Mouse (Mus musculus) NIH3T3 (cell line): ENCODE measurements around the gene Ino80b.

Experiments used
- DNase-seq: peaks from one replicate; pipeline ENCODE4 v3.0.0-alpha.2; 2012; ENCODE audit warnings: low read depth

Gene Ino80b

GRCm38 (mm10) chr6:83117165-83117438 lies 8.1 kb downstream of the Ino80b start:
- no peak for DNase-seq

GRCm38 (mm10) chr6:83116373-83117164 lies 8.7 kb downstream of the Ino80b start:
- DNase-seq = no peak

GRCm38 (mm10) chr6:83115682-83116372 lies 9.4 kb downstream of the Ino80b start:
- no peak for DNase-seq

GRCm38 (mm10) chr6:83115011-83115671 lies 10.1 kb downstream of the Ino80b start, which contains the start of gene Mogs:
TSS of gene Mogs (plus strand) at chr6:83115496.
- DNase-seq = peak; percentile 97

- no peak for DNase-seq
These were observed 13.6 kb downstream of the Ino80b start for GRCm38 (mm10) chr6:83111510-83112136.

GRCm38 (mm10) chr6:83108762-83109668 lies 16.2 kb downstream of the Ino80b start, which contains the start of gene Mrpl53:
TSS of gene Mrpl53 (plus strand) at chr6:83109040.
- peak; percentile 91 for DNase-seq

GRCm38 (mm10) chr6:83107566-83108400 lies 17.4 kb downstream of the Ino80b start:
- peak; percentile 92 for DNase-seq

GRCm38 (mm10) chr6:83104158-83104557 lies 21.1 kb downstream of the Ino80b start:
- no peak for DNase-seq

- DNase-seq = no peak
These were observed 22.0 kb downstream of the Ino80b start for GRCm38 (mm10) chr6:83103130-83103650.

- peak; percentile 83 for DNase-seq
These were observed 23.3 kb downstream of the Ino80b start for GRCm38 (mm10) chr6:83101688-83102556.

- DNase-seq = peak; percentile 89
These were observed 23.9 kb downstream of the Ino80b start, which contains the start of the genes Ccdc142 and Gm42688 for GRCm38 (mm10) chr6:83101316-83101687. TSS of gene Ccdc142 (plus strand) at chr6:83101601. TSS of gene Gm42688 (plus strand) at chr6:83101617.

GRCm38 (mm10) chr6:83098411-83098810 lies 26.8 kb downstream of the Ino80b start:
- peak; percentile 78 for DNase-seq

GRCm38 (mm10) chr6:83095968-83096367 lies 29.3 kb downstream of the Ino80b start:
- DNase-seq = no peak

GRCm38 (mm10) chr6:83092416-83093127 lies 32.7 kb downstream of the Ino80b start:
- DNase-seq = peak; percentile 58

GRCm38 (mm10) chr6:83087926-83088260 lies 37.3 kb downstream of the Ino80b start:
- DNase-seq = no peak

GRCm38 (mm10) chr6:83087205-83087925 lies 37.9 kb downstream of the Ino80b start:
- DNase-seq = no peak

GRCm38 (mm10) chr6:83086121-83087035 lies 38.9 kb downstream of the Ino80b start, which contains the start of gene Lbx2:
TSS of gene Lbx2 (plus strand) at chr6:83086367.
- DNase-seq = no peak
